Mouse (Mus musculus) forebrain, postnatal 0 days (tissue): ENCODE data around the gene Tor4a. TPM values are rescaled to one million over a fixed set of nuclear protein-coding genes. Genes with fewer than 3 reads are reported as not detected.

Experiments
- ATAC-seq: fragments of 200-750 bp; cut with Nextera tagmentation; 2 replicates; pipeline ENCODE4 v1.8.0; 2017; ENCODE audit warnings: mild to moderate bottlenecking, moderate library complexity
- DNase-seq: peaks from one replicate; pipeline ENCODE4 v3.0.0-alpha.2; 2015
- H3K27ac ChIP-seq: fragments of 300-500 bp; sonication (generic); 2 replicates; pipeline ENCODE4 v1.5.1; 2014; ENCODE audit warnings: low read depth, mild to moderate bottlenecking, antibody characterized with exemption, low read length, moderate library complexity, mixed read lengths
- H3K27me3 ChIP-seq: fragments of 300-500 bp; sonication (generic); 2 replicates; pipeline ENCODE4 v1.6.1; 2014; ENCODE audit warnings: mild to moderate bottlenecking, low read length, mixed read lengths; ENCODE audit not compliant: insufficient read depth
- H3K36me3 ChIP-seq: fragments of 300-500 bp; sonication (generic); 2 replicates; pipeline ENCODE4 v1.6.1; 2014; ENCODE audit warnings: mild to moderate bottlenecking, moderate library complexity; ENCODE audit not compliant: insufficient read depth
- H3K4me1 ChIP-seq: fragments of 300-500 bp; sonication (generic); 2 replicates; pipeline ENCODE4 v1.6.1; 2014; ENCODE audit warnings: antibody characterized with exemption; ENCODE audit not compliant: insufficient read depth
- H3K4me2 ChIP-seq: fragments of 300-500 bp; sonication (generic); 2 replicates; pipeline ENCODE4 v1.6.1; 2014; ENCODE audit warnings: low read depth, mild to moderate bottlenecking, moderate library complexity
- H3K4me3 ChIP-seq: fragments of 300-500 bp; sonication (generic); 2 replicates; pipeline ENCODE4 v1.5.1; 2014; ENCODE audit warnings: low read depth, low read length, mixed read lengths
- H3K9ac ChIP-seq: fragments of 300-500 bp; sonication (generic); 2 replicates; pipeline ENCODE4 v1.6.1; 2014; ENCODE audit warnings: mild to moderate bottlenecking
- H3K9me3 ChIP-seq: fragments of 300-500 bp; sonication (generic); 2 replicates; pipeline ENCODE4 v1.6.1; 2016; ENCODE audit warnings: low read length
- CTCF ChIP-seq: sonication (generic); IDR thresholded peaks from 2 replicates; pipeline ENCODE4 v1.5.1; 2016; ENCODE audit warnings: antibody characterized with exemption, control low read depth, low read depth
- WGBS: fragments of 180-500 bp; shearing (Covaris S2); extraction: QIAGEN DNeasy Blood & Tissue Kit; methylation state at CpG from one replicate; pipeline ENCODE4 v1.1.7; 2014; 5-methylcytosine and 5-hydroxymethylcytosine counted together
- polyA plus RNA-seq: library from polyadenylated mRNA; unstranded; fragments of >200 nt; fragmentation: Nextera tagmentation; extraction: Ambion mirVana; gene quantifications from 2 replicates; pipeline ENCODE4 v1.2.1, GENCODE M21; 2015
- total RNA-seq: library from RNA; depleted of rRNA; stranded (reverse); fragments of >200 nt; gene quantifications from 2 replicates; pipeline ENCODE4 v1.2.3, GENCODE M21; 2014; rRNA removed

The Tor4a gene
- total RNA-seq (1.7 and 3.3 TPM in 2 replicates), polyA plus RNA-seq (0.92 and 1.2 TPM in 2 replicates)

DNA sequence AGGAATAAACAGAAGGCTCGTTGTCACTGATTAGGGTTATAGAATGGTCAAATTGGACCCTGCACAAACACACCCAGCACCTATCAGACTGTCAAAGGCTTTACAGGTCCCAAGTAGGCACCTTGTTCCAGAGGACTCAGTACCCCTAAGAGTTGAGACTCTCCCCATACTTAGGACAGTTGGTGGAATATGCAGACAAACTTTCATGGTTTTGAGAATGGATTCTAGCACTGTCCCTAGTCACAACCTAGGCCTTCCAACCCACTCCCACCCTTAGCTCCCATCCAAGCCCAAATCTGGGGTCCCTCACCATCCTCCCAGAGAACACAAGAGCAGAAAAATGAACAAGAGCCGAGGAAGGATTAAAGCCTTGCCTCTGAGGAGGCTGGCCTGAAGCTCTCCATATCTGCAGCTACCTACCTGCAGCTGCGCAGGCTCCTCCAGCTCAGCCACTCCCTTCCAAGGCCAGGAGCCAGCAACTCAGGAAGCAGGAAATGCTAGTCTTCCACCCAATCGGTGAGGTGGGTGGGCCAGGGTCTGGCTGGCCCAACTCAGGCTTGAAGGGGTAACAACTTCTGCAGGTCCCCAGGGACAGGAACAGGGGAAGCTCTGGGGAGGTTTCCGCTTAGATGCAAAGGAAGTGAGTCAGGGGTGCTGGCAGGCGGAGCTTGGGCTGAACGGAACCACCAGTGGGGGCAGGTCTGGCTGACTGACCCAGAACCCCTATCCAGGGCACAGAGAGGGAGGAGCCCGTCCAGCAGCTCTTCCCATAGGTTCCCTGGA, at the start of gene Tor4a:
TSS of gene Tor4a (minus strand) at position 715 of the 783 bp plus-strand sequence.
- Histone ChIP-seq H3K4me1 (no peaks in the 10 kb centered on the region), H3K36me3 (peaks cover 35% of the 10 kb centered on the region), H3K4me3 (no peak within 1 kb of the TSS), H3K27ac (no peak within 1 kb of the TSS), H3K9ac (no peak within 1 kb of the TSS), H3K27me3 (peaks cover 6% of the 10 kb centered on the region; the same call in 1 of the 2 replicates), H3K4me2 (no peak within 1 kb of the TSS), H3K9me3 (no peaks in the 10 kb centered on the region)
- TF ChIP-seq CTCF, result no peak
- 21% methylated on average over 8 of the region's 8 CpGs for WGBS
- ATAC-seq, result no peak
- no peak for DNase-seq

DNA sequence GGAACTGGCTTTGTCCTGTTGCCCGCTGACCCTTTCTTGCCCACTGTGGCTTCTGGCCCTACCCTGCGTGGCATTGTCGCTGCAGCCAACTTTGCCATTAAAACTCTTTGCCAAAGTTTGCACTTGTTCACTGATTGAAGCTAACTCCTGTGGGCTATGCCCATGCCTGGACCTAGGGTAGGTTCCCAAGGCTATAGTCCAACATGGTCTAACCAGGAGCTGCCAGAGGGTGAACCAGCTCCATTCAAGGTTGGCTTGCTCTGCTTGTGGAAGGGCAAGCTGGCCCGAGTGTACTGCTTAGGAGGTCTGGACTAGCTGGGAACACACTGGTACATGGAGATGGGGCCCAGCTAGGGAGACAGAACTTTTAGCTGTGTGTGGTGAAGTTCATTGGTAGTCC, 47.5 kb upstream of the Tor4a start:
- H3K4me2 ChIP-seq, result no peak overlapping the region
- no peak overlapping the region for H3K4me3 ChIP-seq
- H3K27ac ChIP-seq, result no peak overlapping the region
- peaks cover 6% of the 10 kb centered on the region for H3K4me1 ChIP-seq
- TF ChIP-seq CTCF, result no peak
- H3K27me3 ChIP-seq, result no peaks in the 10 kb centered on the region
- H3K36me3 ChIP-seq, result peaks cover 38% of the 10 kb centered on the region
- no peaks in the 10 kb centered on the region for H3K9me3 ChIP-seq
- ATAC-seq, result no peak
- no peak overlapping the region for H3K9ac ChIP-seq
- no peak for DNase-seq
- WGBS, result 91% methylated on average over 4 of the region's 4 CpGs

DNA sequence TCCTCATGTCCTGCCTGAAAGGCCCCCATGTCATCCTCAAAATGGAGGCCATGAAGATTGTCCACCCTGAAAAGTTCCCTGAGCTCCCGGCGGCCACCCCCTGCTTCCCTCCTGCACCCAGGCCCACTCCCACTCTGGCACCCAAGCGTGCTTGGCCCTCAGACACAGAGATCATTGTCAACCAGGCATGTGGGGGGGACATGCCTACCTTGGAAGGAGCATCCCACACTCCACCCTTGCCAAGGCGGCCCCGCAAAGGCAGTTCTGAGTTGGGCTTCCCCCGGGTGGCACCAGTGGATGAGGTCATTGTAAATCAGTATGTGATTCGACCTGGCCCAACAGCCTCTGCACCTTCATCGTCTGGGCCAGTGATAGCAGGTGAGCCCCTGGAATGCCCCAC, 46.7 kb upstream of the Tor4a start:
- ATAC-seq, result no peak
- 79% methylated on average over 8 of the region's 8 CpGs for WGBS
- H3K4me2 ChIP-seq, result peak overlapping the region; percentile 89
- peaks cover 6% of the 10 kb centered on the region for H3K4me1 ChIP-seq
- no peak for TF ChIP-seq CTCF
- H3K9me3 ChIP-seq, result no peaks in the 10 kb centered on the region
- no peaks in the 10 kb centered on the region for H3K27me3 ChIP-seq
- H3K4me3 ChIP-seq, result peak overlapping the region; percentile 70; the same call in 1 of the 2 replicates
- no peak overlapping the region for H3K27ac ChIP-seq
- no peak for DNase-seq
- peaks cover 34% of the 10 kb centered on the region for H3K36me3 ChIP-seq
- H3K9ac ChIP-seq, result peak overlapping the region; percentile 79

GRCm38 (mm10) chr2:25242101-25242506, 45.4 kb upstream of the Tor4a start, which contains the start of the genes Rnf208 and Cysrt1:
TSS of gene Rnf208 (plus strand) at chr2:25242255.
TSS of gene Cysrt1 (minus strand) at chr2:25242452.
- peaks cover 26% of the 10 kb centered on the region for H3K36me3 ChIP-seq
- peak; percentile 75 for DNase-seq
- ATAC-seq, result peak; percentile 74
- H3K27ac ChIP-seq, result peak within 1 kb of the TSS; percentile 82
- WGBS, result under 1% methylated on average over 59 of the region's 59 CpGs
- peak within 1 kb of the TSS; percentile 70 for H3K4me3 ChIP-seq
- TF ChIP-seq CTCF, result no peak; the same call in 1 of the 2 replicates
- H3K4me1 ChIP-seq, result peaks cover 6% of the 10 kb centered on the region
- no peaks in the 10 kb centered on the region for H3K27me3 ChIP-seq
- peak within 1 kb of the TSS; percentile 79 for H3K9ac ChIP-seq
- H3K9me3 ChIP-seq, result no peaks in the 10 kb centered on the region
- peak within 1 kb of the TSS; percentile 89 for H3K4me2 ChIP-seq

DNA sequence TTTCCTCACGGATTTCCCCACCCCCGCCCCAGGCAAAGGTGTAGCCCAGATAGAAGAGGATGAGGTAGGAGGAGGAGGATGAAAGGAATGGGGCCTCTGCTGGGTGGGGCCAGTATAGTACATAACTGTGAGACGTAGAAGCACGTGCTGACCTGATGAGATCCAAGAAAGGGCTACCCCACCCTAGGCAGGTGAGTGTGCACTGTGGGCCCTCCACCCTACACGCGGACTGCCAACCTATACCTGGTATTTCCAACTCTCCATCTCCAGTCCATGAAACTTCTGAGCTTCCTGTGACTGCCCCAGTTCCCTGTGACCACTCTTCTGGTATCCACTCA, 44.7 kb upstream of the Tor4a start:
- no peak for DNase-seq
- Histone ChIP-seq H3K27ac (peak overlapping the region; percentile 82; the same call in 1 of the 2 replicates), H3K27me3 (no peaks in the 10 kb centered on the region), H3K4me3 (peak overlapping the region; percentile 70), H3K9ac (peak overlapping the region; percentile 79), H3K4me2 (peak overlapping the region; percentile 89), H3K9me3 (no peaks in the 10 kb centered on the region), H3K4me1 (peaks cover 6% of the 10 kb centered on the region), H3K36me3 (peaks cover 24% of the 10 kb centered on the region)
- peak; percentile 0; the same call in 1 of the 2 replicates for ATAC-seq
- 16% methylated on average over 6 of the region's 6 CpGs for WGBS
- TF ChIP-seq CTCF, result no peak

DNA sequence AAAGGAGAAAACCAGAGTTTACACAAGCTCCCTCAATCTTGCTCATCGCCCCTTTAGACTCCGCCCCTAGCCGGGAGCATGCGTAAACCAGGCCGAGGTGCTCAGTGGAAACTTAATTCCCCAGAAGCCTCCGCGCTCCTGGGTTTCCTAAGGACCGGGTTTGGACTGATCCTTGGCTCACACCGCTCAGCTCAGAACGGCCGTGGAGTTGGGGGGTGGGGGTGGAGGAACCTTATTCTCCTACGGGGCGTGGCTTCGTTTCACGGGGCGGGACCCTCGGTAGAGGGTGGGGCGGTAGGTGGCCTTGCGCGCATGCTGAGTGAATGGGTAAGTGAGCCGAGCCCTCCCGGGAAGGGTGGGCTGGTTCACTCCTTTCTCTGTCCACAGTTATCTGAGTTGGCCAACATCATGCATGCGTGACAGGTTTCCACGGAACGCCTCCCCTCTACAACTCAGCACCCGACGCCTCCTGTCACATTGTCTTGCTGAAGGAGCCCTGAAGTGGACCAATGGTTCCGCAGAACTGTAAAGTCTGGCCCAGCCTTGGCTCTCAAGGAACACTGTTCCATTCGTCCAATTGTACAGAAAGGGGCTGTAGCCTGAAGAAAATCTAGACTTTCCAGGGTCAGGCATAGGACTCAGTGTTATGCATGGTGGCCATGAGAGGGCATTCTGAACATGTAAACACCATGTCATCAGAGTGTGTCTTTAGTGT, 44.2 kb upstream of the Tor4a start:
- Histone ChIP-seq H3K36me3 (peaks cover 23% of the 10 kb centered on the region), H3K4me2 (peak overlapping the region; percentile 89), H3K4me1 (peaks cover 6% of the 10 kb centered on the region), H3K27me3 (no peaks in the 10 kb centered on the region), H3K9me3 (no peaks in the 10 kb centered on the region), H3K4me3 (peak overlapping the region; percentile 70), H3K9ac (peak overlapping the region; percentile 79; the same call in 1 of the 2 replicates), H3K27ac (peak overlapping the region; percentile 82)
- ATAC-seq (peak; percentile 91), DNase-seq (peak; percentile 90)
- no peak for TF ChIP-seq CTCF
- WGBS, result under 1% methylated on average over 29 of the region's 29 CpGs
